Mouse (Mus musculus) lung, postnatal 0 days (tissue): ENCODE measurements around the gene Olfr114.

Source experiments
- CTCF ChIP-seq: IDR thresholded peaks from 2 replicates; pipeline ENCODE4 v1.5.1; 2016; ENCODE audit warnings: antibody characterized with exemption, mild to moderate bottlenecking
- EP300 ChIP-seq: IDR thresholded peaks from 2 replicates; pipeline ENCODE4 v1.6.1; 2016; ENCODE audit warnings: antibody characterized with exemption, mild to moderate bottlenecking, control low read depth

DNA sequence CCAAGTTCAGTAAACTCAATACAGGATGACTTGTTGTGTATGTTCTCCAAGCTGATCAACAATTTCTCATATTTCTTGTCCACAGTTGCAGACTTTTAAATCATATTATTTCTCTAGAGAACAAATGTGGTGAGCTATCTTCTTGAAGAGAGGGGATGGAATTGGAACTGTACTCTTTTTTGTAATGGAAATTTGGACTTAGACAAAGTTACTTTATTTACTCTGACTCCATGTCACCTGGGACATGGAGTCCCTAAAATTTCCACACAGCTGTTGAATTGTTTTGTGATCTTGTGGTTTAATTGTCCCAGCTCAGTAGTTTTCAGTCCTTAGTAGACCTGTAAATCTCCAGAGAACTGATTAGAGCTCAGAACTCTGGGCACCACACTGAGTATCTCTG is at the start of gene Olfr114:
- TF ChIP-seq CTCF (no peak), EP300 (no peak)
